Mouse (Mus musculus): ENCODE measurements around the gene Tnnc1. TPM values are rescaled to one million over a fixed set of nuclear protein-coding genes. Genes with fewer than 3 reads are reported as not detected.

The Tnnc1 gene
- total RNA-seq, 2 experiments from 2014 or later = 197 to 292 TPM

GRCm38 (mm10) chr14:31252091-31252490, 44.0 kb downstream of the Tnnc1 start:
- no peak for DNase-seq

- no peak for DNase-seq
These were observed 50.5 kb downstream of the Tnnc1 start for GRCm38 (mm10) chr14:31258476-31259050.

GRCm38 (mm10) chr14:31260374-31260773, 52.3 kb downstream of the Tnnc1 start:
- no peak for DNase-seq

DNA sequence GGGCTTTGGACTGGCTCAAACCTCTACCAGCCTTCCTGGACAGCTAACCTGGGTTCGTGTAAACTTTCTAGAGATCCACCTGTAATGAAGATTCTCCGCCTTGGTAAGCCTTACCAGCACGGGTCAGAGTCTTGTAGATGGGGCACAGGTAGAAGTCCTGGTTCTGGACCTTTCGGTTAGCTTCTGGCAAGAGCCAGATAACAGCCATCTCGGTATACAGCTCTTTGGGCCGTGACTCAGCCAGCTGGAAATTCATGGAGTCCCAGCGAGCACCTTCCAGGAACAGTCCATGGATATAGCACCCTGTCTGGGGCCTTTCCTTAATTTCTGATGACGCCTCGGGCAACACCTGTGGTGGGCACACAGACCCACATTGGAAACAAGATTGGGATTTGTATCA, 52.8 kb downstream of the Tnnc1 start:
- no peak for DNase-seq

Other genes with a start within 250 kb of the Tnnc1 start
- gene Glt8d1, start 206.9 kb upstream of the Tnnc1 start, total RNA-seq (2021) = 10 to 100 TPM; 18.0 to 27.4 TPM
- gene Spcs1, start 206.6 kb upstream of the Tnnc1 start, total RNA-seq (2021) = 100 to 1,000 TPM; 155 to 161 TPM
- gene Pbrm1, start 189.2 kb upstream of the Tnnc1 start, total RNA-seq (2021) = 10 to 100 TPM; 58.7 to 70.8 TPM
- 10 to 100 TPM; 35.5 to 46.5 TPM for gene Gnl3, start 189.2 kb upstream of the Tnnc1 start, total RNA-seq (2021)
- gene Smim4, start 79.4 kb upstream of the Tnnc1 start, total RNA-seq (2021) = 10 to 100 TPM; 39.5 to 43.0 TPM
- 10 to 100 TPM; 14.2 to 14.5 TPM for gene Nt5dc2, start 77.3 kb upstream of the Tnnc1 start, total RNA-seq (2021)
- 10 to 100 TPM; 45.3 to 54.3 TPM for gene Stab1, start 39.7 kb upstream of the Tnnc1 start, total RNA-seq (2021)
- gene Nisch, start 8.6 kb downstream of the Tnnc1 start, total RNA-seq (2021) = 100 to 1,000 TPM; 133 to 183 TPM
- gene Sema3g, start 9.5 kb downstream of the Tnnc1 start, total RNA-seq (2021) = 1 to 10 TPM; 7.5 to 8.7 TPM
- gene Phf7, start 43.0 kb downstream of the Tnnc1 start, total RNA-seq (2021) = 1 to 10 TPM; 6.2 to 6.7 TPM
- 10 to 100 TPM; 40.1 to 44.6 TPM for gene Bap1, start 43.1 kb downstream of the Tnnc1 start, total RNA-seq (2021)
- under 1 TPM; 0.33 to 0.43 TPM for gene Dnah1, start 115.6 kb downstream of the Tnnc1 start, total RNA-seq (2021)
- 10 to 100 TPM; 28.0 to 31.1 TPM for gene Capn7, start 128.3 kb downstream of the Tnnc1 start, total RNA-seq (2021)
- gene Sh3bp5, start 227.8 kb downstream of the Tnnc1 start, total RNA-seq (2021) = 10 to 100 TPM; 76.2 to 81.0 TPM

Data from gastrocnemius, postnatal 10 days (tissue).